Mouse (Mus musculus) MEL (cell line): ENCODE results near the gene Fgfr2.

ENCODE experiments used
- CTCF ChIP-seq, 3 experiments: IDR thresholded peaks in 2 of 3; conservative IDR thresholded peaks in 1 of 3; 2 replicates each; pipeline ENCODE4 v1.5.1; 2011 to 2012; ENCODE audit warnings: low read length in 3 of 3, low read depth in 2 of 3, mild to moderate bottlenecking in 2 of 3, improper control_type of control experiment in 1 of 3, inconsistent platforms in 1 of 3, mixed read lengths in 1 of 3, moderate library complexity in 1 of 3; ENCODE audit not compliant: control insufficient read depth in 1 of 3, insufficient read depth in 1 of 3, poor library complexity in 1 of 3, severe bottlenecking in 1 of 3
- USF1 ChIP-seq: IDR thresholded peaks from 2 replicates; pipeline ENCODE4 v1.6.1; 2014; ENCODE audit warnings: low read depth, mild to moderate bottlenecking, inconsistent platforms, low read length, improper control_type of control experiment, moderate library complexity
- ZMIZ1 ChIP-seq: IDR thresholded peaks from 2 replicates; pipeline ENCODE4 v1.6.1; 2012; ENCODE audit warnings: low read depth, mild to moderate bottlenecking, inconsistent platforms, low read length, improper control_type of control experiment, moderate library complexity

- TF ChIP-seq CTCF (IDR thresholded peaks at IDR 0.05 in 2 of 3, conservative IDR thresholded peaks at IDR 0.05 in 1 of 3; ENCODE audit: control insufficient read depth in 1 of 3, insufficient read depth in 1 of 3, low read depth in 2 of 3, low read length in 3 of 3, poor library complexity in 1 of 3, severe bottlenecking in 1 of 3) (no peak), USF1 (no peak), ZMIZ1 (no peak)
These were observed 1311.0 kb downstream of the Fgfr2 start for GRCm38 (mm10) chr7:131812116-131812515.
